8 mouse cellular contexts compared by ENCODE assay signal in genomic region chr9:24696405-24696778, GRCm38 (mm10). TPM values are rescaled to one million over a fixed set of nuclear protein-coding genes. Genes with fewer than 3 reads are reported as not detected.
DNase-seq lines count a peak whose midpoint lies in the region; ATAC-seq lines count a peak whose summit lies in the region.
"Had no signal": no experiment of that assay in that cellular context is flagged by ENCODE, and none has a peak within 500 bp of the region (broad histone marks: within the 10 kb centered on the region; RNA-seq: fewer than 3 reads in every experiment).

No protein-coding gene starts in this region.

- 12% methylated on average over 9 of the region's 9 CpGs for WGBS in lung, embryonic 16.5 days
- WGBS in forebrain, embryonic 13.5 days: 18% methylated on average over 9 of the region's 9 CpGs
- WGBS in limb, embryonic 12.5 days: 12% methylated on average over 9 of the region's 9 CpGs
- WGBS in stomach, embryonic 14.5 days: 17% methylated on average over 9 of the region's 9 CpGs

- H3K9ac ChIP-seq in lung, embryonic 16.5 days (ENCODE audit: low read length): no peak overlapping the region
- peak overlapping the region; percentile 68 for H3K9ac ChIP-seq in forebrain, embryonic 13.5 days
- peak overlapping the region; percentile 46; the same call in 1 of the 2 replicates for H3K9ac ChIP-seq in limb, embryonic 12.5 days (replicated peaks)
- 0 out of 2 replicates have a peak overlapping the region, but pooled peaks have one; percentile 21 for H3K9ac ChIP-seq in stomach, embryonic 14.5 days (replicated peaks; ENCODE audit: low read depth, low read length)

- no peak overlapping the region for H3K27ac ChIP-seq in lung, embryonic 16.5 days (ENCODE audit: low read length)
- no peak overlapping the region for H3K27ac ChIP-seq in forebrain, embryonic 13.5 days
- H3K27ac ChIP-seq in limb, embryonic 12.5 days: no peak overlapping the region
- no peak overlapping the region for H3K27ac ChIP-seq in stomach, embryonic 14.5 days (ENCODE audit: low read length)

- no peak for DNase-seq in lung, postnatal 25 days (ENCODE audit: low spot score)
- DNase-seq in urinary bladder, postnatal 36 days (ENCODE audit: low spot score in 2 of 2): no peak
- DNase-seq in gastrocnemius, postnatal 4 days (ENCODE audit: low spot score in 2 of 2): no peak

- H3K4me3 ChIP-seq in lung, embryonic 16.5 days (ENCODE audit: low read length): peak overlapping the region; percentile 43
- peak overlapping the region; percentile 51 for H3K4me3 ChIP-seq in forebrain, embryonic 13.5 days
- peak overlapping the region; percentile 44 for H3K4me3 ChIP-seq in limb, embryonic 12.5 days (replicated peaks)
- peak overlapping the region; percentile 40 for H3K4me3 ChIP-seq in stomach, embryonic 14.5 days (ENCODE audit: low read depth, low read length)

- no peaks in the 10 kb centered on the region for H3K9me3 ChIP-seq in lung, embryonic 16.5 days (ENCODE audit: control insufficient read depth, low read length)
- no peaks in the 10 kb centered on the region for H3K9me3 ChIP-seq in forebrain, embryonic 13.5 days (replicated peaks)
- 0 out of 2 replicates have a peak, but pooled peaks cover 6% of the 10 kb centered on the region for H3K9me3 ChIP-seq in limb, embryonic 12.5 days
- H3K9me3 ChIP-seq in stomach, embryonic 14.5 days (ENCODE audit: control insufficient read depth, low read depth, low read length): no peaks in the 10 kb centered on the region

- H3K36me3 ChIP-seq in lung, embryonic 16.5 days (ENCODE audit: control insufficient read depth, insufficient read depth, low read length): no peaks in the 10 kb centered on the region
- H3K36me3 ChIP-seq in forebrain, embryonic 13.5 days (ENCODE audit: poor library complexity, severe bottlenecking): no peaks in the 10 kb centered on the region
- H3K36me3 ChIP-seq in limb, embryonic 12.5 days: no peaks in the 10 kb centered on the region
- H3K36me3 ChIP-seq in stomach, embryonic 14.5 days (ENCODE audit: control insufficient read depth, insufficient read depth, low read length): no peaks in the 10 kb centered on the region

- peak overlapping the region; percentile 77 for H3K4me2 ChIP-seq in lung, embryonic 16.5 days (ENCODE audit: low read depth, low read length)
- peak overlapping the region; percentile 96 for H3K4me2 ChIP-seq in forebrain, embryonic 13.5 days
- peak overlapping the region; percentile 77 for H3K4me2 ChIP-seq in limb, embryonic 12.5 days
- peak overlapping the region; percentile 84 for H3K4me2 ChIP-seq in stomach, embryonic 14.5 days (replicated peaks; ENCODE audit: low read depth, low read length)

- peaks cover 6% of the 10 kb centered on the region for H3K4me1 ChIP-seq in lung, embryonic 16.5 days (replicated peaks; ENCODE audit: control insufficient read depth, insufficient read depth, low read length)
- peaks cover 8% of the 10 kb centered on the region for H3K4me1 ChIP-seq in forebrain, embryonic 13.5 days
- peaks cover 7% of the 10 kb centered on the region; the same call in 1 of the 2 replicates for H3K4me1 ChIP-seq in limb, embryonic 12.5 days (replicated peaks)
- H3K4me1 ChIP-seq in stomach, embryonic 14.5 days (ENCODE audit: control insufficient read depth, insufficient read depth, low read length): 0 out of 2 replicates have a peak, but pooled peaks cover 2% of the 10 kb centered on the region

- ATAC-seq in lung, embryonic 16.5 days (ENCODE audit: low read depth): no peak
- no peak for ATAC-seq in forebrain, embryonic 13.5 days
- no peak for ATAC-seq in limb, embryonic 12.5 days (ENCODE audit: insufficient number of reproducible peaks, insufficient read depth, low FRiP score, low TSS enrichment, low read depth)
- no peak for ATAC-seq in stomach, embryonic 14.5 days (ENCODE audit: insufficient number of reproducible peaks, insufficient read depth, low FRiP score, low read depth)
- ATAC-seq: inflammation-experienced regulatory T-cells, adult 6 months had no signal

- peaks cover 3% of the 10 kb centered on the region; the same call in 1 of the 2 replicates for H3K27me3 ChIP-seq in lung, embryonic 16.5 days (ENCODE audit: control insufficient read depth, insufficient read depth, low read depth, low read length)
- H3K27me3 ChIP-seq in forebrain, embryonic 13.5 days: no peaks in the 10 kb centered on the region
- peaks cover 34% of the 10 kb centered on the region for H3K27me3 ChIP-seq in limb, embryonic 12.5 days
- no peaks in the 10 kb centered on the region for H3K27me3 ChIP-seq in stomach, embryonic 14.5 days (ENCODE audit: control insufficient read depth, insufficient read depth, low read length)

RNA-seq across cellular contexts. Expression of gene Dpy19l2, which starts 0.3 kb away (rescaled TPM):
- polyA plus RNA-seq in lung, embryonic 16.5 days (2015; fragmentation: Nextera tagmentation; extraction: Ambion mirVana): 0.50 and 0.75 TPM in 2 replicates
- 0.10 and 0.18 TPM in 2 replicates for polyA plus RNA-seq in forebrain, embryonic 13.5 days (2015; fragmentation: Nextera tagmentation; extraction: Ambion mirVana)
- 0.14 and 0.36 TPM in 2 replicates for polyA plus RNA-seq in limb, embryonic 12.5 days (2016; fragmentation: Nextera tagmentation; extraction: Ambion mirVana)
- not detected in 2 replicates for polyA plus RNA-seq in stomach, embryonic 14.5 days (2014; fragmentation: Nextera tagmentation; extraction: Ambion mirVana)
- total RNA-seq in gastrocnemius, postnatal 4 days (2021): not detected
- polyA plus RNA-seq: inflammation-experienced regulatory T-cells, adult 6 months had no signal
